Mouse (Mus musculus): ENCODE measurements around the gene Fastkd2. TPM values are rescaled to one million over a fixed set of nuclear protein-coding genes. Genes with fewer than 3 reads are reported as not detected.
A peak's percentile ranks its signal among the peaks of the same experiment; 100 is the strongest.

The Fastkd2 gene
- polyA plus RNA-seq, 1 experiment from 2014 or later: 55.2 TPM

DNA sequence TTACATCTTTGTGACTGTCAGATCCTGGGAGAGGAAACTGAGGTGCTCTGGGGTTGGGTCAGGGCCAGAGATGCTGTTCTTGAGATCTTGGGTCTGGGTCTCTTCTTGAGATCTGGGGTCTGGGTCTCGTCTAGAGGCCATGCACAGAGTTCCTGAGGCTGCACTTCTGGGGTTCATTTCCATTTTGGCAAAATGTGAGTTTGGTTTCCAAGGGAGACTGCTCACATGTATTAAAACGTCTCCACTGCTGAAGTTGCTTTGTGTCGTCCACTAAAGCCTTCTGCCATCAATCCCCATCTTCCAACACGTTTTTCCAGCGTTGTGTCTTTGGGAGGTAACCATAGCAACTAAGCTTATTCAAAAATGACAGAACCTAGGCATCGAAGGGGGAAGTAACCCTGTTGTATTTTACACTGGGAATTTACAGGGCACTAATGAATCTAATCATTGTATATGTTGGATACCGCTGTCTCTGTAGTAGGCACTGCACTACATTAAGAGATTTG, 33.5 kb downstream of the Fastkd2 start:
- Histone ChIP-seq H3K9me3 (ENCODE audit: control insufficient read depth, low read length) (no peaks in the 10 kb centered on the region), H3K36me3 (ENCODE audit: control insufficient read depth, insufficient read depth, low read length) (no peaks in the 10 kb centered on the region), H3K27me3 (ENCODE audit: control insufficient read depth, insufficient read depth, low read depth, low read length) (no peaks in the 10 kb centered on the region), H3K9ac (ENCODE audit: low read length) (no peak overlapping the region), H3K4me2 (ENCODE audit: low read depth, low read length) (no peak overlapping the region), H3K27ac (ENCODE audit: low read length) (0 out of 2 replicates have a peak overlapping the region, but pooled peaks have one; percentile 12), H3K4me3 (ENCODE audit: low read length) (no peak overlapping the region), H3K4me1 (replicated peaks; ENCODE audit: control insufficient read depth, insufficient read depth, low read length) (no peaks in the 10 kb centered on the region; the same call in 1 of the 2 replicates)
- 41% methylated on average over 7 of the region's 7 CpGs for WGBS
- no peak for ATAC-seq (ENCODE audit: low read depth)

DNA sequence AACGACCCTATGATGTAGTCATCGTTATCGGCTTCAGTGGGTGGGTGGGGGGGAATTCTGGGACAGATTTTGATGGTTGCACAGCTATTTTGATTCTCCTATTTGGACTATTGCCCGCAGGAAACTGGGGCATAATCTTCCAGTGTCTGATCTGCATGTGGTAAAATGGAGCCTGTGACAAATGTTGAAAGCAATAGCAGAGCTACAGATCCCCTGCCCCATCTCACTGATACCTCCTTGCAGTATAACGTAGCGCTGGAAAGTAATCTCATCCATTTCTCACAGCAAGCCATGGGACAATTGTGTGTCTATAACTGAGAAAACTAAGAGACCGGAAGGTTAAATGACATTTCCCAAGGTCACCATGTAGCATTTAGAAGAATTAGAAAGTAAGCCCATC, 34.0 kb downstream of the Fastkd2 start:
- WGBS: 75% methylated on average over 7 of the region's 7 CpGs
- H3K27ac ChIP-seq (ENCODE audit: low read length): no peak overlapping the region

DNA sequence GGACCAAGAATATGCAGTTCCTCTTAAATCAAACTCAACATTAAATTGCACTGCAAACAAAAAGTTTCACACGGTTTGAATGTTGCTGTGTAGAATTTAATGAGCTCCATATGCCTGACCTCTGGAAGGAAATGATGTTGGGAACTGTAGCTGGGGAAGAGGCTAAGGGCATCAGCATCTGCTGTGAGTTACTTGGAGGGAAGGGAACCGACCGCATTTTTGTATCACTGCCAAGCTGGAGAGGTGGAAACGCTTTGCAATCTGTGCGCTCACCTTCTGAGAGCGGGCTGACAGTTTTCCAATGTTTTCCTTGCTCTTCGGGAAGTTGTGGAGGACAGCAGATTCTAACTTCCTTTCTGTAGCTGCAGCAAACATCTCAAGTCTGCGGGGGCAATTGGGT, 37.7 kb downstream of the Fastkd2 start:
- H3K4me3 ChIP-seq (ENCODE audit: low read length): no peak overlapping the region
- H3K36me3 ChIP-seq (ENCODE audit: control insufficient read depth, insufficient read depth, low read length): no peaks in the 10 kb centered on the region
- no peak overlapping the region for H3K27ac ChIP-seq (ENCODE audit: low read length)
- ATAC-seq (ENCODE audit: low read depth): no peak
- no peaks in the 10 kb centered on the region for H3K9me3 ChIP-seq (ENCODE audit: control insufficient read depth, low read length)
- H3K27me3 ChIP-seq (ENCODE audit: control insufficient read depth, insufficient read depth, low read depth, low read length): no peaks in the 10 kb centered on the region
- H3K9ac ChIP-seq (ENCODE audit: low read length): no peak overlapping the region
- WGBS: 41% methylated on average over 8 of the region's 8 CpGs
- peaks cover 4% of the 10 kb centered on the region; the same call in 1 of the 2 replicates for H3K4me1 ChIP-seq (replicated peaks; ENCODE audit: control insufficient read depth, insufficient read depth, low read length)
- no peak overlapping the region for H3K4me2 ChIP-seq (ENCODE audit: low read depth, low read length)

More for the DNA sequence above, 34.0 kb downstream of the Fastkd2 start:
- H3K4me3 ChIP-seq (ENCODE audit: low read length): no peak overlapping the region
- H3K4me1 ChIP-seq (replicated peaks; ENCODE audit: control insufficient read depth, insufficient read depth, low read length): no peaks in the 10 kb centered on the region; the same call in 1 of the 2 replicates
- no peaks in the 10 kb centered on the region for H3K9me3 ChIP-seq (ENCODE audit: control insufficient read depth, low read length)
- ATAC-seq (ENCODE audit: low read depth): no peak
- H3K36me3 ChIP-seq (ENCODE audit: control insufficient read depth, insufficient read depth, low read length): no peaks in the 10 kb centered on the region
- H3K27me3 ChIP-seq (ENCODE audit: control insufficient read depth, insufficient read depth, low read depth, low read length): no peaks in the 10 kb centered on the region
- H3K9ac ChIP-seq (ENCODE audit: low read length): no peak overlapping the region
- H3K4me2 ChIP-seq (ENCODE audit: low read depth, low read length): no peak overlapping the region

DNA sequence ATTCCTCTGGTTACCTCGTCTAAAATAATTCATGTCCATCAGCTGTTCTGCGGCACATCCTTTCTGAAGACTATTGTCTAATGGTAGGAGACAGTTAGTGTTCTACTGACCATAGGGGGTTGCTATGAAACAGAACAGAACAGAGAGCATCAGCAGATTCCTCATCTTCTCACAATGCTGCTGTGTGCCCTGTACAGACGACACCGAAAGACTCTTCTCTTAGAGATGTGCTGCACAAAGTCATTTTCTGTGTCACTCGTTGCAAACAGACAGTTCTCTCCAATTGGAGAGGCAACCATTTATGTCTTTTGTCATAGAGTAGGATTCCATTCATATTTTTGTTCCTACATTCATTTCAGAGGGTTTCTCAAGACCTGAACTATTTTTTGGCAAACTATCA, 38.8 kb downstream of the Fastkd2 start, which contains the start of gene 4933402D24Rik:
4933402D24Rik (minus strand) TSS at position 101 of the 400 bp plus-strand sequence.
- ATAC-seq (ENCODE audit: low read depth): no peak
- Histone ChIP-seq H3K4me2 (ENCODE audit: low read depth, low read length) (no peak within 1 kb of the TSS), H3K4me3 (ENCODE audit: low read length) (no peak within 1 kb of the TSS), H3K9me3 (ENCODE audit: control insufficient read depth, low read length) (no peaks in the 10 kb centered on the region), H3K9ac (ENCODE audit: low read length) (no peak within 1 kb of the TSS), H3K36me3 (ENCODE audit: control insufficient read depth, insufficient read depth, low read length) (no peaks in the 10 kb centered on the region), H3K27me3 (ENCODE audit: control insufficient read depth, insufficient read depth, low read depth, low read length) (no peaks in the 10 kb centered on the region), H3K4me1 (replicated peaks; ENCODE audit: control insufficient read depth, insufficient read depth, low read length) (peaks cover 4% of the 10 kb centered on the region; the same call in 1 of the 2 replicates), H3K27ac (ENCODE audit: low read length) (no peak within 1 kb of the TSS)
- 68% methylated on average over 5 of the region's 5 CpGs for WGBS

DNA sequence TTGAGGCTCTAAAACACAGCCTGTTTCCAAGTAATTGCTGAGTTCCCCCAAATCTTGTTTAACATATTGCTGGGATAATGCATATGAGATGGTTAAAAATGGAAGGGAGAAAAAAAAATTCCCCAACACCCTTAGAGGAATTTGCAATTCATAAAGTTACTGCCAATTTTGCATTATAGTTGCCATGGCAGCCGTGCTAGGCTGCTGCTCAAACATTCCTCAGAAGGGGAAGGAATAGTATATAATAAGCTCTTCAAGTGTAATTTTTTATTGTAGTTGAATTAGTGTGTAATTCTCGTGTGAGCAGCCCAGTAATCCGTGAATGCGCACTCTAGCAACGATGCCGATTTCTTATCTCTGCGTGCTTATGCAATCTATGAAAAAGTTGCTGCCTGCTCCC, 39.9 kb downstream of the Fastkd2 start:
- Histone ChIP-seq H3K27ac (ENCODE audit: low read length) (no peak overlapping the region), H3K27me3 (ENCODE audit: control insufficient read depth, insufficient read depth, low read depth, low read length) (no peaks in the 10 kb centered on the region), H3K4me1 (replicated peaks; ENCODE audit: control insufficient read depth, insufficient read depth, low read length) (peaks cover 4% of the 10 kb centered on the region; the same call in 1 of the 2 replicates), H3K9ac (ENCODE audit: low read length) (no peak overlapping the region), H3K9me3 (ENCODE audit: control insufficient read depth, low read length) (no peaks in the 10 kb centered on the region), H3K4me3 (ENCODE audit: low read length) (no peak overlapping the region), H3K36me3 (ENCODE audit: control insufficient read depth, insufficient read depth, low read length) (no peaks in the 10 kb centered on the region), H3K4me2 (ENCODE audit: low read depth, low read length) (no peak overlapping the region)
- WGBS: 57% methylated on average over 7 of the region's 7 CpGs
- no peak for ATAC-seq (ENCODE audit: low read depth)

- Histone ChIP-seq H3K4me1 (replicated peaks; ENCODE audit: control insufficient read depth, insufficient read depth, low read length) (no peaks in the 10 kb centered on the region), H3K4me3 (ENCODE audit: low read length) (no peak overlapping the region), H3K4me2 (ENCODE audit: low read depth, low read length) (no peak overlapping the region), H3K36me3 (ENCODE audit: control insufficient read depth, insufficient read depth, low read length) (no peaks in the 10 kb centered on the region), H3K9me3 (ENCODE audit: control insufficient read depth, low read length) (no peaks in the 10 kb centered on the region), H3K27ac (ENCODE audit: low read length) (no peak overlapping the region), H3K27me3 (ENCODE audit: control insufficient read depth, insufficient read depth, low read depth, low read length) (no peaks in the 10 kb centered on the region), H3K9ac (ENCODE audit: low read length) (no peak overlapping the region)
- WGBS: 36% methylated on average over 1 of the region's 1 CpGs
- no peak for ATAC-seq (ENCODE audit: low read depth)
These were observed 46.0 kb downstream of the Fastkd2 start for GRCm38 (mm10) chr1:63776396-63776795.

GRCm38 (mm10) chr1:63776902-63777630, 46.7 kb downstream of the Fastkd2 start:
- no peaks in the 10 kb centered on the region for H3K36me3 ChIP-seq (ENCODE audit: control insufficient read depth, insufficient read depth, low read length)

DNA sequence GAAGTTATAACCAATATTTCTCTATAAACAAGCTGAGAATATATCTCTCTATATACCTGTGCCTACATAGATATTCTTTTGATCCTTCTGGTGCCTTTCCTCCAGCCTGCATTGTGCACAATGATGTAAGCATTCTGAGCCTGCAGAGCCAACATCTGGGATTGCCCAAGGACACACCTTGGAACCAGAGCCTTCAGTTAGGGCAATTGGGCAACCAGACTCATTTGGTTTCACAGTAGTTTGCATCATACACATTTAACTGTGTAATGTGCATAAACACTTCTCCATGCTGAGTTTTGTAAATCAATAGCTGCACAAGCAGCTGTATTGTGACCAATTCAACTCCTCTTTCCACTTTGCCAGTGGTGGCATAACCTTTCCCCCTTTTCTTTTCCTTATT, 63.9 kb downstream of the Fastkd2 start:
- H3K4me2 ChIP-seq (ENCODE audit: low read depth, low read length): no peak overlapping the region
- H3K9me3 ChIP-seq (ENCODE audit: control insufficient read depth, low read length): no peaks in the 10 kb centered on the region
- H3K27me3 ChIP-seq (ENCODE audit: control insufficient read depth, insufficient read depth, low read depth, low read length): no peaks in the 10 kb centered on the region
- H3K4me1 ChIP-seq (replicated peaks; ENCODE audit: control insufficient read depth, insufficient read depth, low read length): no peaks in the 10 kb centered on the region
- H3K27ac ChIP-seq (ENCODE audit: low read length): no peak overlapping the region
- ATAC-seq (ENCODE audit: low read depth): no peak
- H3K9ac ChIP-seq (ENCODE audit: low read length): no peak overlapping the region
- H3K4me3 ChIP-seq (ENCODE audit: low read length): no peak overlapping the region
- H3K36me3 ChIP-seq (ENCODE audit: control insufficient read depth, insufficient read depth, low read length): no peaks in the 10 kb centered on the region

More at GRCm38 (mm10) chr1:63776902-63777630, 46.7 kb downstream of the Fastkd2 start:
- Histone ChIP-seq H3K9ac (ENCODE audit: low read length) (no peak overlapping the region), H3K4me1 (replicated peaks; ENCODE audit: control insufficient read depth, insufficient read depth, low read length) (no peaks in the 10 kb centered on the region), H3K4me3 (ENCODE audit: low read length) (no peak overlapping the region), H3K9me3 (ENCODE audit: control insufficient read depth, low read length) (no peaks in the 10 kb centered on the region), H3K27me3 (ENCODE audit: control insufficient read depth, insufficient read depth, low read depth, low read length) (no peaks in the 10 kb centered on the region), H3K27ac (ENCODE audit: low read length) (no peak overlapping the region), H3K4me2 (ENCODE audit: low read depth, low read length) (no peak overlapping the region)
- ATAC-seq (ENCODE audit: low read depth): no peak
- 46% methylated on average over 4 of the region's 4 CpGs for WGBS
